Mouse (Mus musculus): ENCODE measurements around the gene Iqcc.

GRCm38 (mm10) chr4:129578466-129578865 is 40.4 kb downstream of the Iqcc start, which contains the start of gene Fam167b:
- TF ChIP-seq POLR2A (IDR thresholded peaks at IDR 0.05; ENCODE audit: low read depth, low read length) (no peak), CTCF (IDR thresholded peaks at IDR 0.05; ENCODE audit: extremely low read depth, insufficient read length, insufficient replicate concordance, low read depth, low read length) (no peak)
